Mouse (Mus musculus) v-Abl transformed pro-B cells (cell line): ENCODE results near the gene Poc1a.

ENCODE experiments used
- in situ Hi-C, 2 experiments: fragments of 400-800 bp; cut with MboI; formaldehyde crosslinking; loops; one replicate each; pipeline ENCODE4 v1.15.1; 2025; ENCODE audit not compliant: unreplicated experiment in 2 of 2

Gene Poc1a

GRCm38 (mm10) chr9:106262075-106262474 is 18.8 kb upstream of the Poc1a start:
- in situ Hi-C loops: loop anchor here in 1 of 2 experiments (25.0 kb wide), 2 partner anchors 575 to 775 kb away; no protein-coding TSS in a partner anchor

- in situ Hi-C loops: loop anchor here in 1 of 2 experiments (25.0 kb wide), 2 partner anchors 576 to 776 kb away; no protein-coding TSS in a partner anchor
These were observed 17.4 kb upstream of the Poc1a start for GRCm38 (mm10) chr9:106263381-106263924.

- in situ Hi-C loops: loop anchor here in 1 of 2 experiments (25.0 kb wide), 2 partner anchors 578 to 778 kb away; no protein-coding TSS in a partner anchor
These were observed 15.3 kb upstream of the Poc1a start for GRCm38 (mm10) chr9:106265358-106266075.

GRCm38 (mm10) chr9:106266936-106267657 is 13.8 kb upstream of the Poc1a start:
- in situ Hi-C loops: loop anchor here in 1 of 2 experiments (25.0 kb wide), 2 partner anchors 580 to 780 kb away; no protein-coding TSS in a partner anchor

- in situ Hi-C loops: loop anchor here in 1 of 2 experiments (25.0 kb wide), 2 partner anchors 581 to 781 kb away; no protein-coding TSS in a partner anchor
These were observed 12.4 kb upstream of the Poc1a start for GRCm38 (mm10) chr9:106268421-106268820.

- in situ Hi-C loops: loop anchor here in 1 of 2 experiments (25.0 kb wide), 2 partner anchors 582 to 782 kb away; no protein-coding TSS in a partner anchor
These were observed 11.6 kb upstream of the Poc1a start for GRCm38 (mm10) chr9:106269076-106269788.

- in situ Hi-C loops: loop anchor here in 1 of 2 experiments (25.0 kb wide), 2 partner anchors 583 to 783 kb away; no protein-coding TSS in a partner anchor
These were observed 11.0 kb upstream of the Poc1a start for GRCm38 (mm10) chr9:106269879-106270278.

- in situ Hi-C loops: loop anchor here in 1 of 2 experiments (25.0 kb wide), 2 partner anchors 583 to 783 kb away; no protein-coding TSS in a partner anchor
These were observed 10.2 kb upstream of the Poc1a start for GRCm38 (mm10) chr9:106270656-106271055.

- in situ Hi-C loops: loop anchor here in 1 of 2 experiments (25.0 kb wide), 2 partner anchors 585 to 785 kb away; no protein-coding TSS in a partner anchor
These were observed 8.6 kb upstream of the Poc1a start for GRCm38 (mm10) chr9:106272288-106272687.

GRCm38 (mm10) chr9:106273276-106273675 is 7.6 kb upstream of the Poc1a start:
- in situ Hi-C loops: loop anchor here in 1 of 2 experiments (25.0 kb wide), 2 partner anchors 586 to 786 kb away; no protein-coding TSS in a partner anchor

GRCm38 (mm10) chr9:106273791-106274190 is 7.1 kb upstream of the Poc1a start:
- in situ Hi-C loops: loop anchor here in 1 of 2 experiments (25.0 kb wide), 2 partner anchors 586 to 786 kb away; no protein-coding TSS in a partner anchor

GRCm38 (mm10) chr9:106274652-106275180 is 6.1 kb upstream of the Poc1a start:
- in situ Hi-C loops: loop anchor here (5.0 to 25.0 kb wide), 5 partner anchors 62 to 787 kb away; partner anchors contain the start of genes Col6a6 (in 1 of the 2) and Glyctk (in 1 of the 2)

- in situ Hi-C loops: loop anchor here (5.0 to 25.0 kb wide), 4 partner anchors 64 to 789 kb away; partner anchors contain the start of genes Col6a6 (in 1 of the 2) and Glyctk (in 1 of the 2)
These were observed 5.1 kb upstream of the Poc1a start for GRCm38 (mm10) chr9:106275806-106276205.

- in situ Hi-C loops: loop anchor here (5.0 to 25.0 kb wide), 4 partner anchors 63 to 793 kb away; partner anchors contain the start of gene Col6a6 (in 1 of the 2)
These were observed 475 bp upstream of the Poc1a start for GRCm38 (mm10) chr9:106280386-106280785.

- in situ Hi-C loops: loop anchor here (5.0 to 25.0 kb wide), 4 partner anchors 65 to 795 kb away; partner anchors contain the start of gene Col6a6 (in 1 of the 2)
These were observed 1.2 kb downstream of the Poc1a start for GRCm38 (mm10) chr9:106282024-106282423.

- in situ Hi-C loops: loop anchor here (25.0 kb wide), 2 partner anchors 450 to 800 kb away; partner anchors contain the start of gene Col6a6 (in 1 of the 2)
These were observed 6.3 kb downstream of the Poc1a start for GRCm38 (mm10) chr9:106287165-106287564.

- in situ Hi-C loops: loop anchor here (25.0 kb wide), 2 partner anchors 452 to 802 kb away; partner anchors contain the start of gene Col6a6 (in 1 of the 2)
These were observed 8.0 kb downstream of the Poc1a start for GRCm38 (mm10) chr9:106288864-106289263.

GRCm38 (mm10) chr9:106289841-106290240 is 9.0 kb downstream of the Poc1a start:
- in situ Hi-C loops: loop anchor here (25.0 kb wide), 2 partner anchors 453 to 803 kb away; partner anchors contain the start of gene Col6a6 (in 1 of the 2)
